Mouse (Mus musculus): ENCODE data around the gene Tmeff1. TPM values are rescaled to one million over a fixed set of nuclear protein-coding genes. Genes with fewer than 3 reads are reported as not detected.

Gene Tmeff1
- polyA plus RNA-seq (2012; rRNA removed): 97.4 and 107 TPM in 2 replicates

- no peak for DNase-seq (ENCODE audit: extremely low spot score in 1 of 2, low spot score in 1 of 2)
Observed at GRCm38 (mm10) chr4:48584421-48585240, at the start of gene Tmeff1. Gene Tmeff1, plus strand, starts transcription at chr4:48585174.

- DNase-seq (ENCODE audit: extremely low spot score in 1 of 2, low spot score in 1 of 2): no peak
Observed at GRCm38 (mm10) chr4:48536275-48536674, 48.7 kb upstream of the Tmeff1 start.

- no peak for DNase-seq (ENCODE audit: extremely low spot score in 1 of 2, low spot score in 1 of 2)
Observed at GRCm38 (mm10) chr4:48537024-48537423, 48.0 kb upstream of the Tmeff1 start.

GRCm38 (mm10) chr4:48538581-48538980, 46.4 kb upstream of the Tmeff1 start:
- no peak for DNase-seq (ENCODE audit: extremely low spot score in 1 of 2, low spot score in 1 of 2)

GRCm38 (mm10) chr4:48539841-48540575, 45.0 kb upstream of the Tmeff1 start, which contains the start of gene Msantd3:
Gene Msantd3, plus strand, starts transcription at chr4:48539935.
- DNase-seq (ENCODE audit: extremely low spot score in 1 of 2, low spot score in 1 of 2): peak in 1 of 2 experiments; percentile 57

- peak in 1 of 2 experiments; percentile 27 for DNase-seq (ENCODE audit: extremely low spot score in 1 of 2, low spot score in 1 of 2)
Observed at GRCm38 (mm10) chr4:48540576-48541111, 44.3 kb upstream of the Tmeff1 start.

- no peak for DNase-seq (ENCODE audit: extremely low spot score in 1 of 2, low spot score in 1 of 2)
Observed at GRCm38 (mm10) chr4:48541526-48542250, 43.3 kb upstream of the Tmeff1 start.

- peak in 1 of 2 experiments; percentile 31 for DNase-seq (ENCODE audit: extremely low spot score in 1 of 2, low spot score in 1 of 2)
Observed at GRCm38 (mm10) chr4:48542351-48542750, 42.6 kb upstream of the Tmeff1 start.

- no peak for DNase-seq (ENCODE audit: extremely low spot score in 1 of 2, low spot score in 1 of 2)
Observed at GRCm38 (mm10) chr4:48543071-48543865, 41.7 kb upstream of the Tmeff1 start.

GRCm38 (mm10) chr4:48544141-48544540, 40.8 kb upstream of the Tmeff1 start:
- no peak for DNase-seq (ENCODE audit: extremely low spot score in 1 of 2, low spot score in 1 of 2)

- no peak for DNase-seq (ENCODE audit: extremely low spot score in 1 of 2, low spot score in 1 of 2)
Observed at GRCm38 (mm10) chr4:48545966-48546365, 39.0 kb upstream of the Tmeff1 start.

GRCm38 (mm10) chr4:48546568-48547496, 38.1 kb upstream of the Tmeff1 start:
- DNase-seq (ENCODE audit: extremely low spot score in 1 of 2, low spot score in 1 of 2): no peak

GRCm38 (mm10) chr4:48548393-48549045, 36.5 kb upstream of the Tmeff1 start:
- no peak for DNase-seq (ENCODE audit: extremely low spot score in 1 of 2, low spot score in 1 of 2)

GRCm38 (mm10) chr4:48549661-48550060, 35.3 kb upstream of the Tmeff1 start:
- DNase-seq (ENCODE audit: extremely low spot score in 1 of 2, low spot score in 1 of 2): no peak

- DNase-seq (ENCODE audit: extremely low spot score in 1 of 2, low spot score in 1 of 2): no peak
Observed at GRCm38 (mm10) chr4:48552486-48553064, 32.4 kb upstream of the Tmeff1 start.

GRCm38 (mm10) chr4:48554132-48554531, 30.8 kb upstream of the Tmeff1 start:
- no peak for DNase-seq (ENCODE audit: extremely low spot score in 1 of 2, low spot score in 1 of 2)

- DNase-seq (ENCODE audit: extremely low spot score in 1 of 2, low spot score in 1 of 2): peak in 1 of 2 experiments; percentile 69
Observed at GRCm38 (mm10) chr4:48555729-48556128, 29.2 kb upstream of the Tmeff1 start.

GRCm38 (mm10) chr4:48559652-48560051, 25.3 kb upstream of the Tmeff1 start:
- DNase-seq (ENCODE audit: extremely low spot score in 1 of 2, low spot score in 1 of 2): no peak

Data from frontal cortex, adult 2 months (tissue).